Mouse (Mus musculus) heart, embryonic 10.5 days (tissue): Measurements from ENCODE around the gene Pitpnm2. TPM values are rescaled to one million over a fixed set of nuclear protein-coding genes. Genes with fewer than 3 reads are reported as not detected.

Source experiments
- DNase-seq: peaks from one replicate; pipeline ENCODE4 v3.0.0-alpha.2; 2017; ENCODE audit warnings: low spot score
- H3K27ac ChIP-seq: fragments of 300-500 bp; sonication (generic); 2 replicates; pipeline ENCODE4 v1.5.1; 2016; ENCODE audit warnings: mild to moderate bottlenecking
- H3K27me3 ChIP-seq: fragments of 300-500 bp; sonication (generic); 2 replicates; pipeline ENCODE4 v1.6.1; 2016; ENCODE audit warnings: mild to moderate bottlenecking; ENCODE audit not compliant: poor library complexity, insufficient read depth, severe bottlenecking
- H3K36me3 ChIP-seq: fragments of 300-500 bp; sonication (generic); 2 replicates; pipeline ENCODE4 v1.6.1; 2016; ENCODE audit warnings: mild to moderate bottlenecking, moderate library complexity
- H3K4me1 ChIP-seq: fragments of 300-500 bp; sonication (generic); 2 replicates; pipeline ENCODE4 v1.6.1; 2016; ENCODE audit warnings: mild to moderate bottlenecking
- H3K4me3 ChIP-seq: fragments of 300-500 bp; sonication (generic); 2 replicates; pipeline ENCODE4 v1.5.1; 2016; ENCODE audit warnings: mild to moderate bottlenecking, moderate library complexity
- H3K9me3 ChIP-seq: fragments of 300-500 bp; sonication (generic); 2 replicates; pipeline ENCODE4 v1.6.1; 2016; ENCODE audit warnings: mild to moderate bottlenecking, moderate library complexity
- WGBS: fragments of 180-500 bp; shearing (Covaris S2); methylation state at CpG from one replicate; pipeline ENCODE4 v1.1.7; 2016; 5-methylcytosine and 5-hydroxymethylcytosine counted together
- polyA plus RNA-seq: library from polyadenylated mRNA; unstranded; fragments of >200 nt; fragmentation: Nextera tagmentation; extraction: Ambion mirVana; gene quantifications from 2 replicates; pipeline ENCODE4 v1.2.1, GENCODE M21; 2016

Gene Pitpnm2
- polyA plus RNA-seq, 1 experiment from 2014 or later, result 4.8 TPM

- Histone ChIP-seq H3K27me3 (peaks cover 14% of the 10 kb centered on the region), H3K9me3 (0 out of 2 replicates have a peak, but pooled peaks cover 2% of the 10 kb centered on the region), H3K4me3 (no peak overlapping the region), H3K36me3 (0 out of 2 replicates have a peak, but pooled peaks cover under 1% of the 10 kb centered on the region), H3K4me1 (peaks cover 14% of the 10 kb centered on the region), H3K27ac (no peak overlapping the region)
- no peak for DNase-seq
- WGBS, result 83% methylated on average over 2 of the region's 2 CpGs
Measured at GRCm38 (mm10) chr5:124098923-124099322, 150.6 kb downstream of the Pitpnm2 start.

GRCm38 (mm10) chr5:124095596-124096232 is 153.8 kb downstream of the Pitpnm2 start, which contains the start of gene Abcb9:
Abcb9 (minus strand) TSS chr5:124095798.
- Histone ChIP-seq H3K4me3 (peak within 1 kb of the TSS; percentile 69), H3K27ac (peak within 1 kb of the TSS; percentile 80), H3K9me3 (0 out of 2 replicates have a peak, but pooled peaks cover 2% of the 10 kb centered on the region), H3K36me3 (no peaks in the 10 kb centered on the region), H3K4me1 (peaks cover 28% of the 10 kb centered on the region), H3K27me3 (peaks cover 21% of the 10 kb centered on the region)
- WGBS, result under 1% methylated on average over 42 of the region's 42 CpGs
- DNase-seq, result peak; percentile 99

- Histone ChIP-seq H3K27ac (peak overlapping the region; percentile 80), H3K9me3 (0 out of 2 replicates have a peak, but pooled peaks cover 2% of the 10 kb centered on the region), H3K27me3 (peaks cover 21% of the 10 kb centered on the region), H3K36me3 (no peaks in the 10 kb centered on the region), H3K4me3 (peak overlapping the region; percentile 69), H3K4me1 (peaks cover 28% of the 10 kb centered on the region)
- WGBS, result 13% methylated on average over 19 of the region's 19 CpGs
- DNase-seq, result no peak
Measured at GRCm38 (mm10) chr5:124095077-124095581, 154.4 kb downstream of the Pitpnm2 start.

- peaks cover 28% of the 10 kb centered on the region for H3K4me1 ChIP-seq
- DNase-seq, result no peak
- no peaks in the 10 kb centered on the region for H3K9me3 ChIP-seq
- H3K27me3 ChIP-seq, result peaks cover 26% of the 10 kb centered on the region
- 83% methylated on average over 12 of the region's 12 CpGs for WGBS
- no peak overlapping the region for H3K27ac ChIP-seq
- H3K36me3 ChIP-seq, result no peaks in the 10 kb centered on the region
- no peak overlapping the region for H3K4me3 ChIP-seq
Measured at GRCm38 (mm10) chr5:124093852-124094604, 155.5 kb downstream of the Pitpnm2 start.

GRCm38 (mm10) chr5:124093120-124093794 is 156.3 kb downstream of the Pitpnm2 start:
- Histone ChIP-seq H3K27ac (no peak overlapping the region), H3K4me3 (no peak overlapping the region), H3K36me3 (no peaks in the 10 kb centered on the region), H3K27me3 (peaks cover 26% of the 10 kb centered on the region), H3K9me3 (no peaks in the 10 kb centered on the region), H3K4me1 (peaks cover 28% of the 10 kb centered on the region)
- WGBS, result 74% methylated on average over 11 of the region's 11 CpGs
- DNase-seq, result no peak

- Histone ChIP-seq H3K9me3 (no peaks in the 10 kb centered on the region), H3K4me1 (peaks cover 28% of the 10 kb centered on the region), H3K27me3 (peaks cover 26% of the 10 kb centered on the region), H3K27ac (no peak overlapping the region), H3K4me3 (no peak overlapping the region), H3K36me3 (no peaks in the 10 kb centered on the region)
- DNase-seq, result no peak
- WGBS, result 48% methylated on average over 9 of the region's 9 CpGs
Measured at GRCm38 (mm10) chr5:124091951-124092406, 157.6 kb downstream of the Pitpnm2 start.

GRCm38 (mm10) chr5:124089868-124090267 is 159.7 kb downstream of the Pitpnm2 start:
- Histone ChIP-seq H3K36me3 (no peaks in the 10 kb centered on the region), H3K9me3 (no peaks in the 10 kb centered on the region), H3K27me3 (peaks cover 21% of the 10 kb centered on the region), H3K4me3 (no peak overlapping the region), H3K4me1 (peaks cover 22% of the 10 kb centered on the region), H3K27ac (no peak overlapping the region)
- WGBS, result 80% methylated on average over 23 of the region's 23 CpGs
- DNase-seq, result no peak

GRCm38 (mm10) chr5:124086876-124087275 is 162.7 kb downstream of the Pitpnm2 start:
- Histone ChIP-seq H3K9me3 (no peaks in the 10 kb centered on the region), H3K4me1 (peaks cover 12% of the 10 kb centered on the region), H3K4me3 (no peak overlapping the region), H3K36me3 (no peaks in the 10 kb centered on the region), H3K27ac (no peak overlapping the region), H3K27me3 (peaks cover 8% of the 10 kb centered on the region; the same call in 1 of the 2 replicates)
- DNase-seq, result no peak
- WGBS, result 78% methylated on average over 4 of the region's 4 CpGs

- H3K36me3 ChIP-seq, result no peaks in the 10 kb centered on the region
- WGBS, result 68% methylated on average over 3 of the region's 3 CpGs
- no peak overlapping the region for H3K4me3 ChIP-seq
- H3K4me1 ChIP-seq, result peaks cover 21% of the 10 kb centered on the region
- DNase-seq, result no peak
- H3K9me3 ChIP-seq, result no peaks in the 10 kb centered on the region
- no peak overlapping the region for H3K27ac ChIP-seq
- H3K27me3 ChIP-seq, result 0 out of 2 replicates have a peak, but pooled peaks cover 8% of the 10 kb centered on the region
Measured at GRCm38 (mm10) chr5:124085513-124085912, 164.0 kb downstream of the Pitpnm2 start.

GRCm38 (mm10) chr5:124084588-124085173 is 164.9 kb downstream of the Pitpnm2 start:
- 0 out of 2 replicates have a peak, but pooled peaks cover 6% of the 10 kb centered on the region for H3K27me3 ChIP-seq
- no peaks in the 10 kb centered on the region for H3K36me3 ChIP-seq
- H3K9me3 ChIP-seq, result no peaks in the 10 kb centered on the region
- peaks cover 29% of the 10 kb centered on the region for H3K4me1 ChIP-seq
- peak; percentile 92 for DNase-seq
- no peak overlapping the region for H3K27ac ChIP-seq
- 40% methylated on average over 11 of the region's 11 CpGs for WGBS
- no peak overlapping the region for H3K4me3 ChIP-seq

- Histone ChIP-seq H3K4me3 (no peak overlapping the region), H3K9me3 (no peaks in the 10 kb centered on the region), H3K27ac (no peak overlapping the region), H3K27me3 (0 out of 2 replicates have a peak, but pooled peaks cover 4% of the 10 kb centered on the region), H3K4me1 (peaks cover 35% of the 10 kb centered on the region), H3K36me3 (no peaks in the 10 kb centered on the region)
- DNase-seq, result no peak
- WGBS, result 78% methylated on average over 14 of the region's 14 CpGs
Measured at GRCm38 (mm10) chr5:124083850-124084587, 165.5 kb downstream of the Pitpnm2 start.
